Mouse (Mus musculus): Measurements from ENCODE around the gene Klra6.
"Not testable (repeated sequence)": the region's sequence is repeated elsewhere in the genome, so short reads cannot be mapped to it uniquely, and the experiment has no call there.

Klra6 gene

GRCm38 (mm10) chr6:130026854-130027253 is at the start of gene Klra6:
Gene Klra6 (minus strand): TSS chr6:130026954.
- DNase-seq: no peak

GRCm38 (mm10) chr6:130067171-130067570 is 40.4 kb upstream of the Klra6 start, which contains the start of gene Klra4:
Gene Klra4 (minus strand): TSS chr6:130067271.
- not testable (repeated sequence) for DNase-seq

- no peak for DNase-seq
These were observed 38.4 kb upstream of the Klra6 start for GRCm38 (mm10) chr6:130065196-130065595.

GRCm38 (mm10) chr6:130035146-130035545 is 8.4 kb upstream of the Klra6 start:
- DNase-seq: not testable (repeated sequence)

GRCm38 (mm10) chr6:130031493-130032089 is 4.8 kb upstream of the Klra6 start:
- not testable (repeated sequence) for DNase-seq

Data from right cerebral cortex, adult 18-20 months (tissue).